Mouse (Mus musculus) thymus, adult 2 months (tissue): ENCODE results near the gene Ubtd1.

Source experiments
- CTCF ChIP-seq: fragments of 200-500 bp; IDR thresholded peaks from 2 replicates; pipeline ENCODE4 v1.5.1; 2012; ENCODE audit warnings: mild to moderate bottlenecking, control low read depth, low read length, moderate library complexity, borderline replicate concordance; ENCODE audit not compliant: control insufficient read depth, poor library complexity, insufficient read depth; ENCODE audit errors: extremely low read depth
- POLR2A ChIP-seq: fragments of 200-500 bp; IDR thresholded peaks from 2 replicates; pipeline ENCODE4 v1.6.1; 2012; ENCODE audit warnings: mild to moderate bottlenecking, low read length, control low read depth, moderate library complexity; ENCODE audit not compliant: control insufficient read depth, poor library complexity, insufficient read depth; ENCODE audit errors: extremely low read depth

DNA sequence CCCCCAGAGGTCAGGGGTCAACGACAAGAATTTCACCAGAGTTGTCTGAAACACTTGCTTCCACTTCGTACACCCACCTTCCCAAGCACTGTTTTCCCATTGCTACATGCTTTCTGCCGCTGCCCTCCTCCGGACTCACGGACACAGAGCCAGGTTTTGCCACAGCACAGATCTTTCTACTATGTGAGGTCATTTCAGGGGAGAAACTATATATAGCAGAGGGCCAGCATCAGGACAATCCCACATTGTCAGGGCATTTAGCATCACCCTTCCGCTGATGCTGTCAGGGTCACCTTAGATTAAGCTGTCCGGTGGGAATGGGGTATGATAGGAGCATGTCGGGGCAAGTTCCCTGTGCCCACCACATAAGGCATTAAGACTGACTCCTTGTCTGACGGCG is 15.5 kb downstream of the Ubtd1 start:
- TF ChIP-seq CTCF (no peak), POLR2A (no peak)
